Mouse (Mus musculus): ENCODE measurements around the gene Nlgn3. TPM values are rescaled to one million over a fixed set of nuclear protein-coding genes. Genes with fewer than 3 reads are reported as not detected.
"Not testable (repeated sequence)": the region's sequence is repeated elsewhere in the genome, so short reads cannot be mapped to it uniquely, and the experiment has no call there.

Nlgn3 gene
- polyA plus RNA-seq, 1 experiment from 2014 or later = 7.8 TPM

GRCm38 (mm10) chrX:101358902-101359301 lies 59.9 kb downstream of the Nlgn3 start:
- not testable (repeated sequence) for H3K4me3 ChIP-seq; DNase-seq (ENCODE audit: low spot score); H3K4me1 ChIP-seq; H3K27me3 ChIP-seq (ENCODE audit: low read depth, poor library complexity, severe bottlenecking); H3K27ac ChIP-seq (replicated peaks); H3K36me3 ChIP-seq; H3K9me3 ChIP-seq (replicated peaks)
- 57% methylated on average over 4 of the region's 4 CpGs for WGBS

GRCm38 (mm10) chrX:101369001-101369400 lies 70.0 kb downstream of the Nlgn3 start:
- H3K4me3 ChIP-seq = no peak overlapping the region
- no peaks in the 10 kb centered on the region for H3K9me3 ChIP-seq (replicated peaks)
- no peak for DNase-seq (ENCODE audit: low spot score)
- no peaks in the 10 kb centered on the region for H3K36me3 ChIP-seq
- H3K27ac ChIP-seq (replicated peaks) = no peak overlapping the region
- 78% methylated on average over 7 of the region's 7 CpGs for WGBS
- peaks cover 39% of the 10 kb centered on the region for H3K27me3 ChIP-seq (ENCODE audit: low read depth, poor library complexity, severe bottlenecking)
- no peaks in the 10 kb centered on the region for H3K4me1 ChIP-seq

- no peaks in the 10 kb centered on the region for H3K4me1 ChIP-seq
- H3K36me3 ChIP-seq = no peaks in the 10 kb centered on the region
- WGBS = 65% methylated on average over 3 of the region's 3 CpGs
- DNase-seq (ENCODE audit: low spot score) = no peak
- H3K4me3 ChIP-seq = no peak overlapping the region
- H3K27ac ChIP-seq (replicated peaks) = no peak overlapping the region
- H3K27me3 ChIP-seq (ENCODE audit: low read depth, poor library complexity, severe bottlenecking) = peaks cover 49% of the 10 kb centered on the region
- H3K9me3 ChIP-seq (replicated peaks) = no peaks in the 10 kb centered on the region
Observed at GRCm38 (mm10) chrX:101370573-101370972, 71.6 kb downstream of the Nlgn3 start.

GRCm38 (mm10) chrX:101372946-101373345 lies 74.0 kb downstream of the Nlgn3 start:
- no peaks in the 10 kb centered on the region for H3K36me3 ChIP-seq
- no peak overlapping the region for H3K4me3 ChIP-seq
- H3K27ac ChIP-seq (replicated peaks) = no peak overlapping the region
- 76% methylated on average over 5 of the region's 5 CpGs for WGBS
- no peaks in the 10 kb centered on the region for H3K9me3 ChIP-seq (replicated peaks)
- peaks cover 72% of the 10 kb centered on the region for H3K27me3 ChIP-seq (ENCODE audit: low read depth, poor library complexity, severe bottlenecking)
- no peaks in the 10 kb centered on the region for H3K4me1 ChIP-seq
- no peak for DNase-seq (ENCODE audit: low spot score)

Other genes starting within 250 kb of the Nlgn3 start
- not detected in 2 replicates for gene Tex11, start 239.5 kb upstream of the Nlgn3 start, polyA plus RNA-seq (2016; fragmentation: Nextera tagmentation; extraction: Ambion mirVana)
- 0.50 and 0.86 TPM in 2 replicates for gene Slc7a3, start 213.1 kb upstream of the Nlgn3 start, polyA plus RNA-seq (2016; fragmentation: Nextera tagmentation; extraction: Ambion mirVana)
- 63.8 and 68.5 TPM in 2 replicates for gene Snx12, start 76.6 kb upstream of the Nlgn3 start, polyA plus RNA-seq (2016; fragmentation: Nextera tagmentation; extraction: Ambion mirVana)
- 1.1 and 1.7 TPM in 2 replicates for gene Foxo4, start 44.6 kb upstream of the Nlgn3 start, polyA plus RNA-seq (2016; fragmentation: Nextera tagmentation; extraction: Ambion mirVana)
- gene Gm614, start 35.2 kb upstream of the Nlgn3 start, polyA plus RNA-seq (2016; fragmentation: Nextera tagmentation; extraction: Ambion mirVana) = not detected in 2 replicates
- gene Il2rg, start 30.9 kb upstream of the Nlgn3 start, polyA plus RNA-seq (2016; fragmentation: Nextera tagmentation; extraction: Ambion mirVana) = 3.0 and 4.1 TPM in 2 replicates
- gene Gm20489, start 30.1 kb upstream of the Nlgn3 start, polyA plus RNA-seq (2016; fragmentation: Nextera tagmentation; extraction: Ambion mirVana) = not detected in 2 replicates
- gene Med12, start 25.1 kb upstream of the Nlgn3 start, polyA plus RNA-seq (2016; fragmentation: Nextera tagmentation; extraction: Ambion mirVana) = 30.8 and 39.4 TPM in 2 replicates
- gene Gjb1, start 77.2 kb downstream of the Nlgn3 start, polyA plus RNA-seq (2016; fragmentation: Nextera tagmentation; extraction: Ambion mirVana) = not detected in 2 replicates
- gene Zmym3, start 121.7 kb downstream of the Nlgn3 start, polyA plus RNA-seq (2016; fragmentation: Nextera tagmentation; extraction: Ambion mirVana) = 16.6 and 22.3 TPM in 2 replicates
- gene Nono, start 130.2 kb downstream of the Nlgn3 start, polyA plus RNA-seq (2016; fragmentation: Nextera tagmentation; extraction: Ambion mirVana) = 618 and 658 TPM in 2 replicates
- gene Itgb1bp2, start 149.9 kb downstream of the Nlgn3 start, polyA plus RNA-seq (2016; fragmentation: Nextera tagmentation; extraction: Ambion mirVana) = 2.3 and 2.7 TPM in 2 replicates
- gene Taf1, start 233.6 kb downstream of the Nlgn3 start, polyA plus RNA-seq (2016; fragmentation: Nextera tagmentation; extraction: Ambion mirVana) = 19.3 and 21.8 TPM in 2 replicates

All from midbrain, embryonic 10.5 days (tissue).